Mouse (Mus musculus) hindlimb bud, embryonic 11.5 days (tissue): Measurements from ENCODE around the gene Dusp3.

Experiments
- DNase-seq: peaks from one replicate; pipeline ENCODE4 v3.0.0-alpha.2; 2012; ENCODE audit warnings: low read depth, low spot score; ENCODE audit errors: extremely low spot score

Gene Dusp3

DNA sequence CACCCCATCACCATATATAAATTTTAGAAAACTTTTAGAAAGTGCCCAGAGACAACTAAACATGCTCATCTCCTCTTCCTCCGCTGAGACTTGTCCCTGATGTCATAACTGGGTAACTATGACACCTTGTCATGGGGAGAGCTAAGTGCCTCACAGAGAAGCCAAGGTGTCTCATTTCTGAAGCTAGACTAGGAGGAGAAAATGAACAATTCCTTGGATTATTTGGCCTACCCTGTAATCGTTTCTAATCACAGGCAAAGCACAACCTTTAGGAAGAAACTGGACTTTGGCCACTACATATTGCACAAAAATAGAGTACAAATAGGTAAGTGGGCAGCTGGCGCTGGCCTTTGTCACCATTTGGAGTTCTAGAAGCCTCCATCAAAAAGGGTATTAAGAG is at the start of gene Dusp3:
Dusp3 (minus strand) TSS at position 101 of the 400 bp plus-strand sequence.
- DNase-seq: no peak

DNA sequence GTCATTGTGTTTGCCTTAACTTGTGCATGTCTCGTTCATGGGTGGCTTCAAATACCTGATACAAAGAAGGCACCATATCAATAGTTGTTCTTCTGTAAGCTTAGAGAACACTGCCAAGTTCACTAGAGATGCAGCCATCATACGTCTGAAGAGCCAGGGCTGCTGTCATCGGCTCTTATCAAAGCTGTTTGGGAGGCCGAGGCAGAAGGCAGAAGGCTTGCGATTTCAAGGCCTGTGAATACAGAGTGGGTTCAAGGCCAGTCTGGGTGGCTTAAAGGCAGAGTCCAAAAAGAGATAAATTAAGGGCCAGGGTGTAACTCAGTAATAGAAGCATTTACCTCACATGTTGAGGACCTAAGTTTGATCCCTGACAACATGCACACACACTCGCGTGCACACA is 49.5 kb upstream of the Dusp3 start:
- no peak for DNase-seq

DNA sequence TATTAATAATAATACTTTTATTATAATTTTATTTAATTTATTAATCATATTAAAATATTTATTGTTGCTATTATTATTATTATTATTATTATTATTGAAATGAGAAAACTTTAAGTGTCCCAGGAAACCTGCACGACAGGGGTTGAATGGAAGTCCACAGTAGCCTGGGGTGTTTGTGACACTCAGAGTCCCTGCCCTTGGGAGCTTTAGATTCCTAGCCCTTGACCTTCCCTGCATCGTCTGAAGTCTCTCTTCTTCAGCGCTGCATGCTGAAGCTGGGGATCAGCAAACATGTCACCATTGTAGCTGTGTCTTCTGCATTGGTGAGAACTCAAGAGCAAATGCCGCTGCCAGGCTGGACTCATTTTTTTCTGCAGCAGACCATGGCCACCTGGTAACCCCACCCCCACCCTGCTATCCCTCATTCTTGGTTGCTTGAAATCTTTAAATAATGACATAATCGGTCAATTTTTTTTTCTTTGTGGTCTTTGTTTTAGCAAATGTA is 48.7 kb upstream of the Dusp3 start:
- DNase-seq: no peak

GRCm38 (mm10) chr11:102034887-102035286 is 48.1 kb upstream of the Dusp3 start:
- DNase-seq: no peak

DNA sequence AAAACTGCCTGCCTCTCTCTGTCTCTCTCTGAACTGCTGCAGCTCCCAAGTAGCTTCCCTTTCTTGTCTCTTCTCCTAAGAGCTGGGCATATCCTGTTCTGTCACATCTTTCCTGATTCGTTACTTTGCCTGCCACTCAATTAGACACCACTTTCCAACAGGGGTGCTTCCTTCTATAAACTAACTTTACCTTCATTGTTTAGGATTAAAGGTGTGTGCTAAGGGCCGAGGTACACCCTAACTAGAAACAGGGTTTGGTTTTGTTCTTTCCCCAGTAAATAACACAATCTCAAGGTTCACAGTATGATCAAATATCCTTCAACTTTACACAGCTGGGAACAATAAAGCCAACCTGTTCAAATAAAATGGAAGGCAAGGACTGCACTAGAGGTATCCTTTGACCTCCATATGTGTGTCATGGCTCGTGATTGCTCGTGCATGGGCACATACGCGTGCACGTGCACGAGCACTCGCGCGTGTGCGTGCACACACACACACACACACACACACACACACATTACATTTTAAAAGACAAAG is 46.3 kb upstream of the Dusp3 start:
- no peak for DNase-seq

DNA sequence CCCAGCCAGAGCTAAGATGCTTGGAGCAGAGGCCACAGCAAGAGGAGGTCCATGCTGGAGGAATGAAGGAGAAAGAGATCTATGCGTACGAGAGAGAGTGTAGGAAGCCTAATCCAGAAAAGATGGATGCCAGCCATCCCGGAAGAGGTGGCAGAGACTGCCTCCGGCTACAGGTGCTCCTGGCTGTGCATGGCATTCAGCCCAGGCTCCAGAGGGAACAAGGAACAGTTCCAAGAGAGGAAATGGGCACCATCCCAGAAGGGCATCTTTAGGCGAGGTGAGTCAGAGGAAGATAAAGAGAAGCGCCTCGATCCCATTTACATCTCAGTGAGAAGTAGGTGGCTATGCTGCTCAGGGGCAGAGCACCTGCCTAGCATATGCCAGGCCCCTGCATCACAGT is 44.3 kb upstream of the Dusp3 start:
- DNase-seq: no peak

GRCm38 (mm10) chr11:102029966-102030365 is 43.2 kb upstream of the Dusp3 start:
- DNase-seq: no peak

DNA sequence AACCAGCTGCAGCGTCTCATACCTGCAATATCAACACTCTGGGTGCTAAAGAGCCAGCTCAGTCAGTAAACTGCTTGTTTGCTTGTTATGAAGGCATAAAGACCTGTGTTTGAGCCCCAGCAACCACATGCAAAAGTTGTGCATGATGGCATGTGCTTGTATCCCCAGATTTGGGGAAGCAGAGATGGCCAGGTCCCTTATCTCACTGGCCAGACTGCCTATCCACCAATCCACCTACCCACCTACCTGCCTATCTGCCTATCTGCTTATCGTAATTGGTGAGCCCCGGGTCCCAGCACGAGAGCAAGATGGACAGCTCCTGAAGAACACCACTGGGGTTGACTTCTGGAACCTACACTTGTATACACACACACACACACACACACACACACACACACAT is 42.5 kb upstream of the Dusp3 start:
- no peak for DNase-seq

GRCm38 (mm10) chr11:102028087-102028816 is 41.4 kb upstream of the Dusp3 start, which contains the start of gene Mpp3:
TSS of gene Mpp3 (minus strand) at chr11:102028461.
- no peak for DNase-seq

GRCm38 (mm10) chr11:102027361-102028017 is 40.7 kb upstream of the Dusp3 start:
- DNase-seq: no peak

DNA sequence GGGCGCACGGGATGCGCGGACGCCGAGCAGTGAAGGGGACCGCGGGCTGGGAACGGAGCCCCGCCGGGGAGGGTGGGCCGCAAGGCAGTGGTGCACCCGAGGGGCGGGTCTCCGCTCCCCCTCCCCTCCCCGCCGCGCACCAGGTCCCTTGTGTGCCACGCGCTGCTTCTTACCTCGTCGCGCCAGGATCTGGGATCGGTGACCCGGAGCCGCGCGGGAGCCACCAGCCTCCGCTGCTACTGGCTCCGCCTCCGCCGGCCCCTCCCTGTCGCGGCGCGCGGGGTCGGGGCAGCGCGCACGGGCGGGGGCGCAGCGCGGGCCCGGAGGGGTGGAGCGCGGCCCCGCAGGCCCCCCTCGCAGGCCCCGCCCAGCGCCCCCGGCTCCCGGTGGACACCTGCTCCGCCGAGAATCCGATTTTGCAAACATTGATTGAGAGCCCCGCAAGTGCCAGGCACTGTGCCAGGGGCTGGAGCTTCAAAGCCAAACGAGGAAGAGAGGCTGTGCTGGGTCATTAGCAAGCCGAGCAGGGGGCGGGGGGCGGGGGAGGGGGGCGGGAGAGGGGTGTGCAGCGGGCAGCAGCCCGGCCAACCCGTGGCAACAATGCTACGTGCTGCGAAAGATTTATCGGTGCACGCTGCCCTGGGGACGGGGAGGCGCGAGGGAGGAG is 40.0 kb upstream of the Dusp3 start:
- DNase-seq: peak; percentile 39

GRCm38 (mm10) chr11:102025991-102026660 is 39.3 kb upstream of the Dusp3 start:
- DNase-seq: no peak

DNA sequence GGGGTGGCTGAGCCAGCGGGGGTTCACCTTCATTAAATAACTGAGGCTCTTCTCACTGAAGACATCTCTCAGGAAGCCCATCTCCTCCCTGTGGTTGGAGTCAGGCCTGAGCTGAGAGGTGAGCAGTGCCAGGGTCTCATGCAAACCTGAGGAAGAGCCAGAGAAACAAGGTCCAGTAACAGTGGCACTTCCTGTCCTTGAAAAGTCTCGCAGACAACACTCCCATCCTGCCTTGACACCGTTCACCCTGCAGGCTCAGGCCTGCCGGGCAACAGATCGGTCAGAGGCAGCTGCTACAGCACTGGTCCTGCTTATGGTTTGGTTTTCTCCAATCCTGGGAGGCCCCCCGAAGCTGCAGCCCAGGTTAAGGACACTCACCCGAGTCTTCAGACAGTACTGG is 38.5 kb upstream of the Dusp3 start:
- DNase-seq: no peak

DNA sequence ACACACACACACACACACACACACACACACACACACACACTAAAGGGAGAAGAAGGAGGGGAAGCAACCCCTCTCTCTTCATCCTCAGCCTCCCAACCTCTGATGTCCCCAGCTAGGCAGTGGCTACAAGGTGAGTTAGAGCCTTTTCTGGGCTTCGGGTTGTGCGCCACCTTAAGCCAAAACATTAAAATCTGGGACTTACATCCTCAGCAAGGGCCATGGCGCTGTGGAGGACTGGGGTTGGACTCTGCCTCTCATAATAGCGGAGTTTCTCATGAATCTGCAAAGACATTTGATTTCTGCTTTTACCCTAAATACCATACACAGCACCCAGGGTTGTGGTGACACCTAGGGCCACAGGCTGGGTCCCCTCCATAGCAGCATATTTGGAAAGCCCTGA is 38.1 kb upstream of the Dusp3 start:
- DNase-seq: no peak

- DNase-seq: no peak
Measured at GRCm38 (mm10) chr11:102024084-102024758, 37.4 kb upstream of the Dusp3 start.

DNA sequence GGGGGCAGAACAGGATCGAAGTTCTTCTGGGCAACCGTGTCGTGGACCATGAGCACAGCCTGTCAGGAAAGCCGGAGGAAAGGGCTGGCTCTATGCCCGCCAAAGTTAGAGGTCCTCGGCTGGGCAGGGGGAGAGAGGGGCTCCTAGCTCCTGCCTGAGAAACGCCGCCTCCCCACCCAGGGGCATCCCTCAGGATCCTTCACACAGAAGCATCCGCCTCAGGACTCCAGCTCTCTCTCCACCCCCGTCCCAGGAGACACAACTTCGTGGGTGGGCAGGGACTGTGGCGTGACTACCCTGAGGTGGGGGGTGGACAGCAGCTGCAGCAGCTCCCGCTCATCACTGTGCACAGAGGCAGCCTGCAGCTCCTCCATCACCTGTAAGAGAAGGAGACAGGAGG is 36.6 kb upstream of the Dusp3 start:
- DNase-seq: no peak

DNA sequence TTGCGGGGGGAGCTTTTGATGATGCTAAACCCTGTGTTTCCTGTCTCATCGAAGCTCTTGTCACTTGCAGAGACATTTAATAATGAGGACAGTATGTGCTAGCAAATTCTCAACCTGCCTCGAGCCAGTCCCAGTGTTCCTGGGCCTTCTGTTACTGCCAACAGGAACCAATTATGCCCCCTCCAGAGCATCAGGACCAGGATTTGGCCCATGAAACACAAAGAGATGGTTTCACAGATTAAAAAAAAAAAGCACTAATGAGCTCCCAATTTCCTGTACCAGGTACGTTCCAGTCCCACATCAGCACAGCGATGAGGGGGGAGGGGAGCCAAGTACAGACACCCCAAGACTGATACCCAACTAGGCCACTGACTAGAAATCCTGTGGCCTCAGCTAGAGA is 34.4 kb upstream of the Dusp3 start:
- DNase-seq: no peak

- DNase-seq: no peak
Measured at GRCm38 (mm10) chr11:102019736-102020135, 32.9 kb upstream of the Dusp3 start.

DNA sequence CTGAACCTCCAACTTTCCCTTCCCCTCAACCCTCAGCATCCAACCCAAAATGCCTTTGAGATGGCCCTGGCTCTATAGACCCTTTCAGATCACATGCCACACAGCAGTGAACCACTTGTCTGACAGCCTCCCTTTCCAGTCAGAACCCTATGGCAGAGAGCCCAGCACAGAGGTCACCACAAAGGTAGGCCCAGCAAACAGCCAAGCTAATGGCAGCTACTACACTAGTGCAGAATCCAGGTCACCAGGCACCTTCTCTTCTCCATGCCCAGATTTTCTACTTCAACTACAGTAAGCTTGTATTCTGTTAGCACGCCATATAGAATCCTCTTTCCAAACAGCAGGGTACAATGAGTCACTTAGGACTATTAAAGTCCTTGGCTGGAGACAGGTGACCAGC is 29.3 kb upstream of the Dusp3 start:
- DNase-seq: no peak

DNA sequence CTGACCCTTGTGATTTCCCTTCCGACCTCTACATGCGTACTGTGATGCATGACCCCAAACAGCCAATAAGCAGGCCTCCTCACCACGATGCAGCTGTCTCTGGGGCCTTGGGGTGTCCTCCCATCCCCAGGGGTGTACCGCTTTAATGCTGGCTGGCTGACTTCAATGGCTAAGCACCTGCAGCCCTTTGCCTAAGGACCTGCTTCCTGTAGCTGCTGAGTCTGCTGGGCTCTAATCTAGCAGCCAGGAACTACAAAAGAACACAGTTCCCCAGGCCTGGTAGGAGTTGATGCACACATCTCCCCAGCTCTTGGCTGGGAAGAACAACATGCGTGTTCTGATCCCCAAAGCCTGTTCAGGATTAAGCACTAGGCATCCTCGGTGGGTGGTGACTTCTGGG is 28.7 kb upstream of the Dusp3 start:
- no peak for DNase-seq

DNA sequence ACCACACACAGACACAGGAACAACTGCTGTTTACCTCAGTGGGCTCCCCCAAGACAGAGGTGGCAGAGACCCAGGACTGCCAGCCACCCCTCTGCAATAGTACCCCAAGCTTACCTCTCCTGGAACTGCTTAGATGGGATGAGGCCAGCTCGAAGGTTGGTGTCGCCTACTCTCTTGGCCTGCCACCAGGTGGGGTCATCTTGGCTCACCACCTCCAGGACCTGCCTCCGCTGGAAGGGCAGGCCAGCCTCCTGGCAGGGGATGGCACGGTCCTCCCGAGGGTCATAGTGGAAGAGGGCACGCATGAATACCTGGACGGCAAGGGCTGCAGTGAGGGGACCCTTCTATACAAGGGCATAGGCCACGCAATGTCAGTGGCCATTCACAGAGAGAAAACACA is 26.4 kb upstream of the Dusp3 start:
- no peak for DNase-seq
